Mouse (Mus musculus) testis, adult 2 months (tissue): ENCODE measurements around the gene Ifitm5. TPM values are rescaled to one million over a fixed set of nuclear protein-coding genes. Genes with fewer than 3 reads are reported as not detected.
"Not testable (repeated sequence)": the region's sequence is repeated elsewhere in the genome, so short reads cannot be mapped to it uniquely, and the experiment has no call there.

ENCODE experiments used
- H3K27ac ChIP-seq: fragments of 200-500 bp; 2 replicates; pipeline ENCODE4 v1.5.1; 2012; ENCODE audit warnings: low read depth, low read length; ENCODE audit not compliant: control insufficient read depth, insufficient read depth
- H3K27me3 ChIP-seq: fragments of 200-500 bp; 2 replicates; pipeline ENCODE4 v1.6.1; 2012; ENCODE audit warnings: mild to moderate bottlenecking, low read length, moderate library complexity; ENCODE audit not compliant: control insufficient read depth, insufficient read depth
- H3K36me3 ChIP-seq: fragments of 200-500 bp; 2 replicates; pipeline ENCODE4 v1.6.1; 2012; ENCODE audit warnings: mild to moderate bottlenecking, low read length; ENCODE audit not compliant: control insufficient read depth, insufficient read depth
- H3K4me1 ChIP-seq: fragments of 200-500 bp; 2 replicates; pipeline ENCODE4 v1.6.1; 2012; ENCODE audit warnings: low read length; ENCODE audit not compliant: control insufficient read depth, insufficient read depth
- H3K4me3 ChIP-seq: fragments of 200-500 bp; 2 replicates; pipeline ENCODE4 v1.5.1; 2012; ENCODE audit warnings: low read depth, mild to moderate bottlenecking, low read length, moderate library complexity, mixed read lengths; ENCODE audit not compliant: control insufficient read depth
- CTCF ChIP-seq: fragments of 200-500 bp; IDR thresholded peaks from 2 replicates; pipeline ENCODE4 v1.5.1; 2012; ENCODE audit warnings: low read depth, mild to moderate bottlenecking, inconsistent platforms, low read length, moderate library complexity; ENCODE audit not compliant: control insufficient read depth, insufficient read depth, insufficient replicate concordance
- POLR2A ChIP-seq: fragments of 200-500 bp; IDR thresholded peaks from 2 replicates; pipeline ENCODE4 v1.6.1; 2012; ENCODE audit warnings: low read depth, mild to moderate bottlenecking, inconsistent platforms, low read length, moderate library complexity; ENCODE audit not compliant: control insufficient read depth
- polyA plus RNA-seq: library from polyadenylated mRNA; depleted of rRNA; stranded (reverse); fragments of >200 nt; gene quantifications from 2 replicates; pipeline ENCODE4 v1.2.3, GENCODE M21; 2012

The Ifitm5 gene
- polyA plus RNA-seq, 1 experiment: 0.15 TPM

DNA sequence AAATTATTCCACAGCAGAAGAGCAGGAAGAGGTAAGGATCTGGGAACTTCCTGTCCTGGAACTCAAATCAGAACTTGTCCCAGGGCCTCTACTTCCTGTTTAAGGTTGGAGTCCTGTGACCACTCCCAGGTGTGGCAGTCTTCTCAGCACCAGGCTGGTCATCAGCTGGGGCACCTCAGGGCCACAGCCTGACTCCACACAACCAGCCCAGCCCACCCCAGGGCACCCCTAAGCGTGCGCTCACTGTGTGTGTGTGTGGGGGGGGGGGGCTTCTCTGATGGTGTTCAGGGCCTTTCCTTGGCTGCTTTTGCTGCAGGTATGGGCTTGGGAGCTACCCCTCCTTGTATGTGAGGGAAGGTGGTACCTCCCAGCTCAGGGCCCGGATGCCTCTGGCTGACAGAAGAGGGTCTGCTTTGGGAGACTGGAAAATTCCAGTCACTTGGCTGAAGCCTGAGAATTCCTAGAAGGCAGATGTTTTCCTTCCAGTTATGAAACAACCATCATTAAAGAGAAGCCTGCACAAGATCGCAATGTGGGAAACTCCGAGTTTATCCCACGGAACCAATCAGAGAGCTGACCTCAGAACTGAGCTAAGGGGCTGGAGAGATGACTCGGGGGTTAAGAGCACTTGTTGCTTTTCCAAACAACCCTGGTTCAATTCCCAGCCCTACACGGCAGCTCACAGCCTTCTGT is 21.5 kb upstream of the Ifitm5 start:
- Histone ChIP-seq H3K4me1 (no peaks in the 10 kb centered on the region), H3K4me3 (no peak overlapping the region), H3K27ac (no peak overlapping the region), H3K36me3 (no peaks in the 10 kb centered on the region), H3K27me3 (no peaks in the 10 kb centered on the region)
- TF ChIP-seq CTCF (no peak), POLR2A (no peak)

DNA sequence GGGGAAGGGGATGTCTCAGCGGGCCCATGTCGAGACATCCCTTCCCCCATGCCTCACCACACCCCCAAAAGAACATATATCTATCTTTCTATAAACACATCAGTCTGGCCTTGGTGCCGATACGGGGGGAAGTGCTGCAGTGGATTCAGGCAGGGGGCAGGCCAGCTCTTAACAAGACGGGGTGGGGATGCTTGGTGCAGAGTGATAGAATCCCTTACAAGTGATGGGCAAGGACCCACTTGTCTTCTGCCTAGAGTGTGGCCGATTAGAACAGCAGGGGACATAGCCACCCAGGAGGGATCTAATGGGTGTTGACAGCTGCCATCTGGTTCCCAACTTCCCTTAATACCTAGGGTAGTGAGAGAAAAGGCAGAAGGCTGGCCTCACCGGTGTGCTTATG is 20.8 kb upstream of the Ifitm5 start:
- Histone ChIP-seq H3K27ac (no peak overlapping the region), H3K36me3 (no peaks in the 10 kb centered on the region), H3K27me3 (no peaks in the 10 kb centered on the region), H3K4me3 (no peak overlapping the region), H3K4me1 (no peaks in the 10 kb centered on the region)
- TF ChIP-seq POLR2A: no peak
- no peak for TF ChIP-seq CTCF

DNA sequence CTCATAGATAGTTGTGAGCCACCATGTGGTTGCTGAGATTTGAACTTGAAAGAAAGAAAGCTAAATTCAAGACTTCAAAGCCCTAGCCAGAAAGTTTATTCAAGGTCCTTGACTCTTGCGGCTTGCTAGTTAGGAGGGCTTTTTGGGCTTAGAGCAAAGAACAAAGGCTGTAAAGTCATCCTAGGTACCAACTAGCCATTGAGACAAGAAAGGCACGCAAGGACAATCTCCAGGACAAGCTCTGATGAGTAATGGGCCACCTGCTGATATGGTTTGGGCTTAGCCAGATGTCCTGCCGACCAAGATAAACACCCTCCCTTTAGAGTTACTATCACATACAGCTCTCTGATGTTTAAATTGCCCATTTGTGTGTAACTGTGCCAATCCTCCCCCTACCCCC is 18.6 kb upstream of the Ifitm5 start:
- H3K4me3 ChIP-seq, H3K27me3 ChIP-seq, H3K27ac ChIP-seq, H3K36me3 ChIP-seq, H3K4me1 ChIP-seq: not testable (repeated sequence)

GRCm38 (mm10) chr7:140967862-140968591 is 17.9 kb upstream of the Ifitm5 start:
- H3K4me3 ChIP-seq: no peak overlapping the region
- no peak overlapping the region for H3K27ac ChIP-seq

DNA sequence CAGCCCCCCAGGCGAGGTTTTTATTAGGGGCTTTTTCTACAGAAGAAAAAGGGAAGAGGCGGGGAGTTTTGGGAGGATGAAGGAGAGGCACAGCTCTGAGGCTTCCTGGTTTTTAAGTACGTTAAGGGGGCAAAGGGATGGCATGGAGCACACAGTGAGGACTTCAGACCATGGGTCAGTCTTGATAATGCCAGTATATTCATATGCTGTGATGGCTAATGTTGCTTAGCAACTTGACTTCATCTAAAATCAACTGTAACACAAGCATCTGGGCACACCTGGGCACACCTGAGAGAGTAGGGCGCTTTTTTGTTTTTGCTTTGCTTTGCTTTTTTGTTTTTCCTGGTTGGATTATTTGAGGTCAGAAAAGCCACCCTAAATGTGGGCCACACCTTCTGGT is 16.8 kb upstream of the Ifitm5 start, which contains the start of gene Ifitm1:
Ifitm1 (plus strand) TSS at position 301 of the 400 bp plus-strand sequence.
- no peaks in the 10 kb centered on the region for H3K36me3 ChIP-seq
- no peak within 1 kb of the TSS for H3K4me3 ChIP-seq
- no peak for TF ChIP-seq CTCF
- no peak for TF ChIP-seq POLR2A
- no peaks in the 10 kb centered on the region for H3K4me1 ChIP-seq
- no peaks in the 10 kb centered on the region for H3K27me3 ChIP-seq
- H3K27ac ChIP-seq: no peak within 1 kb of the TSS

More at GRCm38 (mm10) chr7:140967862-140968591, 17.9 kb upstream of the Ifitm5 start:
- TF ChIP-seq POLR2A (no peak), CTCF (no peak)
- Histone ChIP-seq H3K27me3 (no peaks in the 10 kb centered on the region), H3K4me1 (no peaks in the 10 kb centered on the region), H3K36me3 (no peaks in the 10 kb centered on the region)

GRCm38 (mm10) chr7:140962733-140963132 is 12.6 kb upstream of the Ifitm5 start:
- H3K27ac ChIP-seq: no peak overlapping the region
- TF ChIP-seq CTCF (no peak), POLR2A (no peak)
- no peaks in the 10 kb centered on the region for H3K36me3 ChIP-seq
- no peaks in the 10 kb centered on the region for H3K27me3 ChIP-seq
- no peaks in the 10 kb centered on the region for H3K4me1 ChIP-seq
- H3K4me3 ChIP-seq: no peak overlapping the region

GRCm38 (mm10) chr7:140961416-140961815 is 11.3 kb upstream of the Ifitm5 start:
- Histone ChIP-seq H3K36me3 (no peaks in the 10 kb centered on the region), H3K4me1 (no peaks in the 10 kb centered on the region), H3K27me3 (no peaks in the 10 kb centered on the region), H3K4me3 (no peak overlapping the region), H3K27ac (no peak overlapping the region)
- TF ChIP-seq POLR2A: no peak
- no peak for TF ChIP-seq CTCF
